Mouse (Mus musculus) cerebellum, adult 18-20 months (tissue): ENCODE results near the gene Gpc2.

Source experiments
- DNase-seq, 2 experiments: peaks; one replicate each; pipeline ENCODE4 v3.0.0; 2021

Gpc2 gene

GRCm38 (mm10) chr5:138279585-138280424, at the start of gene Gpc2, which contains the start of the genes Gm43720 and Stag3:
TSS of gene Gpc2 (minus strand) at chr5:138280005.
TSS of gene Gm43720 (minus strand) at chr5:138279958.
TSS of gene Stag3 (plus strand) at chr5:138280240.
- DNase-seq = peak; percentile 44 to 46

- no peak for DNase-seq
Measured at GRCm38 (mm10) chr5:138312795-138313194, 33.0 kb upstream of the Gpc2 start.

- no peak for DNase-seq
Measured at GRCm38 (mm10) chr5:138299613-138300012, 19.8 kb upstream of the Gpc2 start.

DNA sequence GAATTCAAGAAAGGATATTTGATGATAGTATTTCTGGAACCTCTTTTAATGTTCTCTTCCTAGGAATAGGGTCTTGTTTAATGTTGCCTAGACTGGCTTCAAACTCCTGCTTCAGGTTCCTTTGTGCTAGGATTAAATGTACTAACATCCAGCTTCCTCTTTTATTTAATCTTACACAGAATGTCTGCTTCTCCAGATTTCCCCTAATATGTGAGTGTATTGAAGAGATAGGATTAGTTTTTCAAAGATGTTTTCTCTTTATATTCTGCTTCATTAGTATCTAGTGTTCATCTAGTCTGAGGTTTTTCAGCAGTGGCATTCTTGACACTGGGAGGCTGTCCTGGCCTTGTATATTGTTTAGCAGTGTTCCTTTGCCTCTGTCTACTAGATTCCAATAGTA, 14.4 kb upstream of the Gpc2 start:
- no peak for DNase-seq

DNA sequence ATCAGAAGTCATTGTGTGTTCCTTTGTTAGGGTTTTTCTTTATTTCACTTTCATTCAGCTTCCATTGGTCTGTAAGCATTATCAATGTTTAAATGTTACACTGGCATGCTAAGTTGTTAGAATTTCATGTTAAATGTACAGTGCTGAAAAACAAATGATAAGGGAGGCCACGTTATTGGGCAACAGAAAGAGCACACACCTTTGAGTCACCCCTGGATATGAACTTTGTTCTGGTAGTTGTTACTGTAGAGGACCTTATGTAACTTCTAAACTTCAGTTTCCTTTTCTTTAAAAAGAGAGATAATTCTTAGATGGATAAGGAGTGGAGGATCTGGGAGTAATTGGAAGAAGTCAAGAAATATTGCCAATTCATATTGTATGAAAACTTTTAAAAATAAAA, 11.8 kb upstream of the Gpc2 start:
- DNase-seq = no peak

DNA sequence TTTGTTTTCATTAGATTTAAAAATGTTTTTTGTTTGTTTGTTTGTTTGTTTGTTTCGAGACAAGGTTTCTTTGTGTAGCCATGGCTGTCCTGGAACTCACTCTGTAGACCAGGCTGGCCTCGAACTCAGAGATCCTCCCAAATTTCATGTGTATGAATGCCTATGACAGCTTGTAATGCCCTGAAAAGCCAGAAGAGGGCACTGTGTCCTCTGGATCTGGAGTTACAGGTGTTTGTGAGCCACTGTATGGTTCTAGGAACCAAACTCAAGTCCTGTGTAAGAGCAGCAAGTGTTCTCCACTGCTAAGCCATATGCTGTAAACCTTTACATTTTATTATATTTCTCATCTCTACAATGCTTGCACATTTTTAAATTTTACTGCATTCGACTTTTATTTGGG, 8.1 kb upstream of the Gpc2 start:
- no peak for DNase-seq

- DNase-seq = no peak
Measured at GRCm38 (mm10) chr5:138283540-138283939, 3.7 kb upstream of the Gpc2 start.

- no peak for DNase-seq
Measured at GRCm38 (mm10) chr5:138281798-138282197, 2.0 kb upstream of the Gpc2 start.

DNA sequence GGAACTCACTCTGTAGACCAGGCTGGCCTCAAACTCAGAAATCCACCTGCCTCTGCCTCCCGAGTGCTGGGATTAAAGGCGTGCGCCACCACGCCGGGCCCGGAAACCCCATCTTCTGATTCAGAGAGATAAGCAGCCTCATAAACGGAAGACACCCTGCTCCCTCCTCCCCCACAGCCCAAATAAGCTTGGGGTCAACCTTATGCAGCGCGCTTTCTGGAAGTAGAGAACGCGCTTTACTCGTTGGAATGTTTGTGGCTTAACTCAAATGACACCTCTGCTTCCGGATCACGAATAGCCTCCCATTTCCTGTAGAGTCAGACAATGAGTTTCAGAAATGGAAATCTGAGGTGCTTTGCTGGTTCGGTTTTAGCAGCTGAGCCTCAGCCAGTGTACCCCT, 1.0 kb upstream of the Gpc2 start:
- no peak for DNase-seq

- no peak for DNase-seq
Measured at GRCm38 (mm10) chr5:138280425-138280768, 592 bp upstream of the Gpc2 start.

- no peak for DNase-seq
Measured at GRCm38 (mm10) chr5:138277994-138278393, 1.8 kb downstream of the Gpc2 start.

DNA sequence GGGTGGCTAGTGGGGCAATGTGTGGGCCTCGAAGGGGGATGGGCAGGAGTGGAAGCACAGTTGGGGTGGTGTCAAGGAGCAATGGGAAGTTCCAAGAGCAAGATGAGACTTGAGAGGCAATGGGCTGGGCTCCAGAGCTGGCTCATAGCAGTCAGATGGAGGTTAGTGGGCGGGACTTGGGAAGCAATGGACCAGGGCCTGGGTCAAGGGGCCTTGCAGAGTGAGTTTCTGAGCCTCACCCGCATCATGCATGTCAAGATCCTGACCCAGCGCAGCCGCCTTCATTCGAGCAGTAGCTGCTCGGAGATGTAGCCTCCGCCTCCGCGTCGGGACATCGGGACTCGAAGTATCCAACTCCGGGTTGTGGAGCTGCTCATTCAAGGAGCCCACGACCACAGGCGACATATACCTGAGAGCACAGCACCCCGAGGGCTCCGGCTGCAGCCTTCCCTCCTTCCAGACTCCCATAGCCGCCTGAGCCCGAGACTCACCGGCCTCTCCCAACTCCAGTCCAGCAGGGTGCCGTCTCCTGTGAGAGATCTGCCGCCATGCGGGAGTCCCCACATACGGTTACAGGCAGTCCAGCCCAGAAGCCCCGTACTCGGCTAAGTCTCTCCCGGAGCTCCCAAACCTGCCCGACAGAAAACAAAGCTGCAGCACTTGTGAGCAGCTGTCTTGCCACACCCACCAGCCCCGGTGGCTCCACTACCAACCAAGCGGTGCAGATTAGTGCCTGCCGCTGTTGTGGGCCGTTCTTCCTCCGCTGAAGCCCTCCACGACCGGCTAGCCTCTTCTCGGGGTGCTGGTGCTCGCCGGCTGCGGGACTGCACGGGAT, 4.4 kb downstream of the Gpc2 start:
- DNase-seq = no peak

DNA sequence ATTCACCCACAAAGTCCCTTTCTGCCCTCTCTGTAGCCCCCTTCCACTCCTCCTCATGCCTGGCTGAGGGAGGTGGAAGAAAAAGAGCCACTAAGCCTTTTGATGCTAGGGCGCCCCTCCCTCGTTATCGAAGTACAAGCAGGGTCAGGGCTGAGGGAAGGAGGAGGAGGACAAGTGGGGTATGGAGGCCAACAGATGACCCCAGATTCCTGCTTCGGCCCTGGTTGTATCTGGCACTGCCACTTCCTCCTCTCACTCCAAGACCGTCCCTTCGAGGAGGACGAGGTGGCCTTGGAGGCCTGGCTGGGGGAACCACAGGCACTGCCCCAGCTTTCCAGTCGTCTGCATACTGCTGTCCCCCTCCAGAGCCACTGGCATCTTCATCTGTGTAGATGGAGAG, 5.6 kb downstream of the Gpc2 start:
- no peak for DNase-seq

- no peak for DNase-seq
Measured at GRCm38 (mm10) chr5:138272409-138272923, 7.3 kb downstream of the Gpc2 start, which contains the start of gene Gal3st4. TSS of gene Gal3st4 (minus strand) at chr5:138272840.

- DNase-seq = no peak
Measured at GRCm38 (mm10) chr5:138271232-138271631, 8.6 kb downstream of the Gpc2 start.

DNA sequence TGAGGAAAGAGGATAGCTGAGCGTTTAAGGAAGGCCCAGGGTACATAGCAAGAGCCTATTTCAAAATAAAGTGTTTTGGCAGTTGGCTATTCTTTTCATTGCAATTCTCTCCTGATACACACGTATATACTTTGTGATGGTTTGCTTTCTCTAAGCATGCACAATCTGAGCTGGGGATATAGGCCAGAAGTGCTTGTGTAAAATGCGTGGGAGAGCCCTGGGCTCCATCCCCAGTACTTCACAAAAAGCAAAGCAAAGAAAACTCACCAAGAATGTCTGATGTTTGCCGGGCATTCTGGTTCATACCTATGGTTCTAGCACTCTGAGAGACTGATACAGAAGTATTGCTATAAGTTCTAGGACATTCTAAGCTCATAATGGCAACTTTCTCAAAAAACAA, 10.8 kb downstream of the Gpc2 start:
- no peak for DNase-seq

DNA sequence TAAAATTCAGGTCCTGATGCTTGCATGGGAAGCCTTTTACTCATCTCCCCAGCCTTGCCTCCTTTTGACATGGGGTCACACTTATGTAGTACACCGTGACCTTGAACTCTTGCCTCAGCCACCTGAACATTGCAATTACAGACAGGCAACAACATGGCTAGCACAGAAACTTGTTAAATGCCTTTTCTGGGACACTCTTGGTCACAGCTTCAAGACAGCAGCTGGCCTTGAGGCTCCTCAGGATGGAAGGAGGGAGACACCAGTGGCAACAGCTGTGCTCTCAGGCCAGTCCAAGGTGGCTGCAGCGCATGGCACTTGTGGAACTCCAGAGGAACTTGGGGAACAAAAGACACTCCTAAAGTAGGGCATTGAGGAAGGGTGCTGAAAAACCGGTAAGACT, 12.7 kb downstream of the Gpc2 start:
- no peak for DNase-seq

- no peak for DNase-seq
Measured at GRCm38 (mm10) chr5:138265712-138266111, 14.1 kb downstream of the Gpc2 start.

- peak; percentile 18 to 29 for DNase-seq
Measured at GRCm38 (mm10) chr5:138264207-138264578, 15.6 kb downstream of the Gpc2 start.

DNA sequence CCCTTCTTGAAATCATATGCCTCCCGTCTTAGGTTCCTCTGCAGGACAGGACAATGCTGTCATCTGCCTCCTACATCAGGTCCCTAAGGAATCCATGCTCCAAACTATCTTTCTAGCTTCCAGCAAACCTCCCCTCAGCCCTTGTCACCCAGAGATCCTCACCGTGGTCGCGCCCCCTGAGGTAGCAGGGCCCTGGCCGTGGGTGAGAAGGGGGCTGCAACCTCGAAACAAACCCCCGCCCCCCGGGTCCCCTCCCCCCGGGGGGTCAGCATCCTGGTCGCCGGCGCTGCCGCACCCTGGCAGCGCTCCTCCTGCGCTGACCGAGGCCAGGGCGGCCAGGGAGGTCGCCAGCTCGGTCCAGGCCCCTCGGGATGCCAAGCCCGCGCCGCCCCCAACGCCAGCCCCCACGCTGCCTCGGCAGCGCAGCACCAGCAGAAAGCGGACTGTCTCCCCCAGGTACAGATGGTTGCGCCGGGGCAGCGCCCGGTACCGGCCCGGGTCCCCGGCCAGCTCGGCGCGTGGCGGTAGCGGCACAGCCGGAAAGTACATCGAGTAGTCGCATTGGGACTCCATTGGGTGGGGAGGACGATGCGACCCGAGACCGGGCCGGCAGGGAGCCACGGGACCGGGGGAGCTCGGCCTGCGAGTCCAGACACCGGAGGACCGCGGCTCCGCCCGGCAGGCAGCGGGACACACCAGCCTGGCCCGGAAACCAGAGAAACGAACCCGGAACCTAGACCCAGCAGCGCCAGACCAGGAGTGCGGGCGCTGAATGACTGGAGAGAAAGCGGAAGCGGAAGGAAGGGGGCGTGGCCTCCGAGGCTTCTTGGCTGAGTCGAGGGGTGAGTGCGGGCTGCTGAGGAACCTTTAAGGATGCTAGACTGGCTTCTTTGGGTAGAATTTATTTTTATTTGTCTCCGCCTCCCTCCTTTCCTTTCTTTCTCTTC, 16.3 kb downstream of the Gpc2 start, which contains the start of gene BC037034:
TSS of gene BC037034 (minus strand) at position 774 of the 947 bp plus-strand sequence.
- peak; percentile 92 to 94 for DNase-seq

DNA sequence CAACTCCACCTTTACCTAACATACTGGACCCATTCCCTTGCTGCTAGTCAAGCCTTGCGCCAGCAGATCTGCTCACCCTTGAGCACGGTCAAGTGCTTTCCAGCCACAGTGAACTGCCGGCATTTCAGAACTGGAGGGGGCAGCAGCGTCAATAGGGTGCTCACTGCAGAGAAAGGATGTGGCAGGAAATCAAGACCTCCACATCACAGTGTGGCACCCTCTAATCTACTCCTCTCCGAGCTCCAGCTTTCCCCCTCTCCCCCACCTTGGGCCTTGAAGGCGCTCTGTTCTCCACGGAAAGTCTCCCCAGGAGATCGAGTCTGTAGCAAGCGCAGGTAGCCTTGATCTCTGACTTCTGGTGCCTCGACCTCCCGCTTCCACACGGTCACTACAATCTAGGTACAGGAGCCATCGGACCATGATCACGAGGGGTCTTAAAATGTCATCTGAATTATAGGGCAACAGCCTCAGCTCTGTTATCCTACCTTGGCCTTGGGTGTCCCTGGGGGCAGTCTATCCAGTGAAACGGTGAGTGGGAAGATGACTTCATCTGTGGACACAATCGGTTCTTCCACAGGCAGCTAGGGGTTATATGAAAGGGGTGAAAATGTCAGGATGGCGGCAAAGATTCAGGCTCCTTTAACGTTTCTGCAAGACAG, 17.1 kb downstream of the Gpc2 start:
- no peak for DNase-seq

DNA sequence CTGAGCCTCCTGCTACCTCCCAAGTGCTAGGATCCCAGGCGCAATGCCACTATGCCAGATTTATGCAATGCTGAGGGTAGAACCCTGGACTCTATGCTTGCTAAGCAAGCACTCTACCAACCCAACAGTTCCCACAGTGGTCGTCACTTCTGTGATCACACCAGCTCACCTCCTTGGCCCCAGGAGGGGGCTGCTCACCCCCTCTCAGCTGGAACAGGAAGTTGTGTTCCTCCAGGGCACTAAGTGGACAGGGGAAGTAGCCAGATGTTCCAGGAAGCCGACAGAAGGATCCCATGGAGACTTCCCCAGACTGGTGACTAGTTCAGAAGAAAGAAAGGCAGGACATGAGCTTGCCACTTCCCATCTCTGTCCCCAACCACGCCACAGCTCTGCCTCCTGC, 17.8 kb downstream of the Gpc2 start:
- no peak for DNase-seq
